Mouse (Mus musculus): ENCODE results near the gene Eps15. TPM values are rescaled to one million over a fixed set of nuclear protein-coding genes. Genes with fewer than 3 reads are reported as not detected.
A peak's percentile ranks its signal among the peaks of the same experiment; 100 is the strongest.
"Not testable (repeated sequence)": the region's sequence is repeated elsewhere in the genome, so short reads cannot be mapped to it uniquely, and the experiment has no call there.

The Eps15 gene
- total RNA-seq, 2 experiments from 2014 or later = 176 to 177 TPM

- DNase-seq (ENCODE audit: extremely low spot score in 1 of 2, low spot score in 2 of 2) = no peak
- intact Hi-C loops (cut with DNase I) = no loop called here
These were observed 105.5 kb downstream of the Eps15 start for GRCm38 (mm10) chr4:109385599-109385998.

DNA sequence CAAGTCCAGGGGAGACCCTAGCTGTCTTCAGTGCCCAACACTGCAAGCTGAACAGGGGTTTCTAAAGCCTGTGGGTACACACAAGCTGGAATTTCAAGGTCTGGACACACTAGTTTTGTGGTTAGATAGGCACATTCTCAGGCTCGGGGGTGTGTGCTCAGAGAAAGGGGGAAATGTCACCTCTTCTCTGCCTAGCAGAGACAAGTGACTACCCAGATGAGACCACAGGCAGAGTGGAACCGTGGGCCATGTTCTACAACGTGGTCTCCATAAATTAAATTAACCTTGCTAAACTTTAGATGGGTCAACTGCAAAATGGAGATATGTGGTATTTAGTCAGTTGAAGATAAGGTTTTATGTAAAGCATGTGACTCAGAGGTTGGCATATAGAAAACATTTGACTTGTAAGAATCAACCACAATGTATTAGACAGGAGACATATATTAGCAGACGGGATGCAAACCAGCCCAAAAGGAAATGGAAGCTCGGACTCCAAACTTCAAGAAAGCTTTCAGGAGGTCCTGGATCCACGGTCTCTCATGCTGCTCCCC is 113.2 kb downstream of the Eps15 start:
- DNase-seq (ENCODE audit: extremely low spot score in 1 of 2, low spot score in 2 of 2) = no peak
- intact Hi-C loops (cut with DNase I) = no loop called here

GRCm38 (mm10) chr4:109393902-109394301 is 113.8 kb downstream of the Eps15 start:
- intact Hi-C loops (cut with DNase I) = no loop called here

GRCm38 (mm10) chr4:109394314-109395074 is 114.4 kb downstream of the Eps15 start:
- intact Hi-C loops (cut with DNase I) = no loop called here
- DNase-seq (ENCODE audit: extremely low spot score in 1 of 2, low spot score in 2 of 2) = no peak

More at GRCm38 (mm10) chr4:109393902-109394301, 113.8 kb downstream of the Eps15 start:
- no peak for DNase-seq (ENCODE audit: extremely low spot score in 1 of 2, low spot score in 2 of 2)

DNA sequence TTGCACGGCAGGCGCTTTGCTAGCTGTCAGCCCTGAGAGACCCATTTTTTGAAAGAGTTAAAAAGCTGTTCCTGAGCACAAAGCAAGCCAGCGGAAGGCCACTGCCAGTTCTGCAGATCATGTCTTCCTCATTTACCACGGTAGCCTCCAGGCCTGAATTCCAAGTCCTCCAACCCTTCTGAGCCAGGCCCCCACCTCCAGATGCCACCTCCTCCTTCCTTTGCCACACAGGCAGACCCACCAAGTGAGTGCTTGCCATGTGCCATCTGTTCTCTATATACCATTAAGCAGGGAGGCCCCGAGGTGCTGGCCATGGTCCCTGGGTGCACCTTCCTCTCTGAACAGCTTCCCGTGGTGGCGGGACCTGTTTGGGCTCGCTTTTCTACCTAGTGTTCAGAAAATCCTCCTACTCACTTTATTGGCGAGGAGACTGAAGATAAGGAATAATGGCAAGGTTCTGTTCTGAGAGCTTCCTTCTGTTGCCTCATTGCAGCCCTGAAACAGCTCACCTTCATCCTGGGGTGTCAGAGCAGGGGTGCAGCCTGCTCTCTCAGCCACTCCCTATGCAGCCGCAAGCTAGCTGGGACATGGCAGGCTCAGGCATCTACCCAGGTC is 120.4 kb downstream of the Eps15 start:
- intact Hi-C loops (cut with DNase I) = no loop called here

GRCm38 (mm10) chr4:109401176-109401689 is 121.2 kb downstream of the Eps15 start:
- intact Hi-C loops (cut with DNase I) = no loop called here
- DNase-seq (ENCODE audit: extremely low spot score in 1 of 2, low spot score in 2 of 2) = no peak

More for the DNA sequence above, 120.4 kb downstream of the Eps15 start:
- DNase-seq (ENCODE audit: extremely low spot score in 1 of 2, low spot score in 2 of 2) = no peak

DNA sequence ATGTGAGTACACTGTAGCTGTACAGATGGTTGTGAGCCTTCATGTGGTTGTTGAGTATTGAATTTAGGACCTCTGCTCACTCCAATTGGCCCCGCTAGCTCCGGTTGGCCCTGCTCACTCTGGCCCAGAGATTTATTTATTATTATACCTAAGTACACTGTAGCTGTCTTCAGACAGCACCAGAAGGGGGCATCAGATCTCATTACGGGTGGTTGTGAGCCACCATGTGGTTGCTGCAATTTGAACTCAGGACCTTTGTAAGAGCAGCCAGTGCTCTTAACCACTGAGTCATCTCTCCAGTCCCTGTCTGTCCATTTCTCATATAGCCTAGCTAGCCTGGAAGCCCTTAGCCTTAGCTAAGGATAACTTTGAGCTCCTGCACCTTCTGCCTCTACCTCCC is 124.8 kb downstream of the Eps15 start:
- intact Hi-C loops (cut with DNase I); DNase-seq (ENCODE audit: extremely low spot score in 1 of 2, low spot score in 2 of 2): not testable (repeated sequence)

- DNase-seq (ENCODE audit: extremely low spot score in 1 of 2, low spot score in 2 of 2) = no peak
- intact Hi-C loops (cut with DNase I) = no loop called here
These were observed 125.3 kb downstream of the Eps15 start for GRCm38 (mm10) chr4:109405415-109405814.

- intact Hi-C loops (cut with DNase I) = no loop called here
- peak; percentile 36 to 76 for DNase-seq (ENCODE audit: extremely low spot score in 1 of 2, low spot score in 2 of 2)
These were observed 126.0 kb downstream of the Eps15 start for GRCm38 (mm10) chr4:109406054-109406485.

GRCm38 (mm10) chr4:109406486-109407175 is 126.6 kb downstream of the Eps15 start, which contains the start of gene Ttc39a:
Ttc39a (plus strand) TSS chr4:109406623.
- DNase-seq (ENCODE audit: extremely low spot score in 1 of 2, low spot score in 2 of 2) = peak in 1 of 2 experiments; percentile 49
- intact Hi-C loops (cut with DNase I) = no loop called here

GRCm38 (mm10) chr4:109407176-109407520 is 127.1 kb downstream of the Eps15 start:
- DNase-seq (ENCODE audit: extremely low spot score in 1 of 2, low spot score in 2 of 2) = no peak
- intact Hi-C loops (cut with DNase I) = no loop called here

DNA sequence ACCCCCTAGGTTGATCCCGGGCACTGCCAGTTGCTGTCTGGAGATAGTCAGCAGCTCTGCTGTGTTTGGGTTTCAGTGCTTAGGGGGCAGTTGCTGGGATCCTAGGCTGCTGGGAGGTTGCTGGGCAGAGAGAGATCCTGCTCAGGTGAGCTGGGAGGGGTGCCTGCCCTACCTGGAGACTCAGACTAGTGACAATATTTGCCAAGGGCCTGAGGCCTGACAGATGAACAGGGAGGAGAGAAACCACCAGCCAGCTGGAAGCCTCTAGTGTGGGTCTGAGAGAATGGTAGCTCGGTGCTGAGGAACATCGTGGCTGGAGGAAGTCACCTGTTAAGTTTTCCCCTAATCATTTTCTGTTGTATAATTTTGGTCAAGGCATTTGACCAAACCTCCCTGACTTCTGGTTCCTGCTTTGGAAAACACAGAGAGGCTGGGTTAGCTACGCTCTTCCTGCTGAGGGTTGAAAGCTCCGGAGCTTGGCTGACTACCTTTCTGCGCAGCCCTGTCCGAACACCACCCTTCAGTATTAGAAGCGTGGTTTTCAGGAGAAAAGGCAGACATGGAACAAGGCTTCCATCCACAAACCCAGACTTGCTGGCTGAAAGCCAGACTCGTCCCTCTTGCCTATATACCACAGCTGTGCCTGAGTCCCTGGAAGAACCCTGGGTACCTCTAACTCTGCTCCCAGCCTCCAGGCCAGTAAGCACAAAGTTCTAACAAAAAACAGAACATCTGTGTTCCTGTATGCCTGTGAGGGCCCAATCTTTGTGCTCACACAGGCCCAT is 127.8 kb downstream of the Eps15 start:
- intact Hi-C loops (cut with DNase I) = no loop called here
- DNase-seq (ENCODE audit: extremely low spot score in 1 of 2, low spot score in 2 of 2) = no peak

DNA sequence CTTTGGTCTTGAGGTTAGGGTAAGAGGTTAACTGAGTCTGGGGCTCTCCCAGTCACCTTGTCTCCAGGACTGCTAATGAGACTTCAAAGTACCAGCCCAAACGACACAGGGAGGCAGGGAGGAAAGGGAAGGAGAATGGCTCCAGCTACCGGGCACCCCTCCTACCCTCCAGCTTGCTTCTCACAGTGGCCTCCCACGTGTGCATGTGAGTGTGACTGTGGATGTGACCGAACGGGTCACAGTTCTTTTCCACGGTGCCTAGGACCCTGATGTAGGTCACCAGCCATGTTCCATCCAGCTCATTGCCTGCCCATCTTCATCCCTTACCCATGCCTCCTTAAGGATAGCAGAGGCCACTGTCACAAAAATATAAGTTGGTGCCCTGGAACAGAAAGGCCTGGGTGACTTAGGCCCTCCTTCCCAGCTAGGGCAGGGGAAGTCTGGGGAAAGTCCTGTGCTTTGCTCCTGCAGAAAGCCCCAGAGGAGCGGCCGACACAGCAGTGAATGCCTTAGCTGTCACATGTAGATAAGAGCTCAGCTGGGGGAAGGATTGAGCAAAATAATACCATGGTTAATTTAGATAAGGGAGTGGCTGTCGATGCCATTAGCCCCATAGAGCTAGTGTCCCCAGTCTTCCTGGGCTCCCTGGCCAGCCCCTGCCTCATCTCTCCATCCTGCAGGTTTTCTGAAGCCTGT is 130.8 kb downstream of the Eps15 start:
- intact Hi-C loops (cut with DNase I) = no loop called here
- no peak for DNase-seq (ENCODE audit: extremely low spot score in 1 of 2, low spot score in 2 of 2)

GRCm38 (mm10) chr4:109411377-109411967 is 131.4 kb downstream of the Eps15 start:
- intact Hi-C loops (cut with DNase I) = no loop called here
- no peak for DNase-seq (ENCODE audit: extremely low spot score in 1 of 2, low spot score in 2 of 2)

DNA sequence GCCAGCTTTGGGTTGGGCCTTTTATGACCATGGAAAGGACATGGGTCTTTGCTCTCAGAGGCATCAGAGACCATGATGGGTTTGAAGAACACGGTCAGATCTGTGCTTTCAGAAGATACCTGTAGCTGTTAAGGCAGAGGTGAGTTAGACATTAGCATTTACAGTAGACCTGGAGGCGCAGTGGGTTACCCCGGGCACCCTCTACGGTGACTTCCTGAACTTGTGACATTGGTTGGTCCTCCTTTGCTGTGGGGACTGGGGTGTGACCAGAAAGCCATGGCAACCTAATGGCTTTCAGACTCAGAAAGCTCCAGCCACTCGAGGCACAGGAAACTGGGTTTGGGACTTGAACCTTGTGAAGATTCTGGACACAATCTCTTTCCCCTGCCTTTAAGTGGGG is 132.2 kb downstream of the Eps15 start:
- DNase-seq (ENCODE audit: extremely low spot score in 1 of 2, low spot score in 2 of 2) = no peak
- intact Hi-C loops (cut with DNase I) = no loop called here

DNA sequence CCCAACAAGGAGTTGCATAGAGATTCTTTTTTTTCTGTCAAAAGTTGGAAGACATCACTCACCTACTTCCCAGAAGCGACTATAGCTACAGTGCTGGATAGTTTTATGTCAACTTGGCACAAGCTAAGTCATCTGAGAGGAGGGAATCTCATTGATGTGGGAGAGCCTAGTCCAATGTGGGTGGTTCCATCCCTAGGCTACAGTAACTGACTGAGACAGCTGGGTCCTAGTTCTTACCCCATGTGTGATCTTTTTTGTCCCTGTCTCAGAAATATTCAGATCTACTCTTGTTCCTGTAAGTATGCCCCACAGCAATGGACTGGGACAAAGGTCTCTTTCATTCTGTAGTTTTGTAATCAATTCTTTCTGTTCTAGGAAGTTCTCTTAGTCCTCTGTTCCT is 137.9 kb downstream of the Eps15 start:
- intact Hi-C loops (cut with DNase I) = no loop called here
- no peak for DNase-seq (ENCODE audit: extremely low spot score in 1 of 2, low spot score in 2 of 2)

DNA sequence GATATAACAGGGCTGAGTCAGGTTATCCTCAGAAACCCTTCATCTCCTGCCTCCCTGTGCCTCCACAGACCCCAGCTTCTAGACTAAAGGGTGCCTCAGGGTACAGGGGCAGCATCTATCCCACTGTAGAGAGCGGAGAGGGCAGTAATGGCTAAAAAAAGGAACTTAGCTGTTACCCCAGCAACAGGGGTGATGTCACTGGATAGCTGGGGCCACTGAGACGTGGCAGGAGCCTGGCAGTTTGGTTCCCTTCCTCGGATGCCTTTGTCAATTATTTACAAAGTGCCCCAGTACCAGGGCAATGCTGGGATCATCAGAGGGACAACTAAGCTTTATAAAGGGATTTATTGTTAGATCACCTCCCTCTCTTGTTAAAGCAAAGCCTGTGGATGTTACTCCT is 138.9 kb downstream of the Eps15 start:
- no peak for DNase-seq (ENCODE audit: extremely low spot score in 1 of 2, low spot score in 2 of 2)
- intact Hi-C loops (cut with DNase I) = no loop called here

DNA sequence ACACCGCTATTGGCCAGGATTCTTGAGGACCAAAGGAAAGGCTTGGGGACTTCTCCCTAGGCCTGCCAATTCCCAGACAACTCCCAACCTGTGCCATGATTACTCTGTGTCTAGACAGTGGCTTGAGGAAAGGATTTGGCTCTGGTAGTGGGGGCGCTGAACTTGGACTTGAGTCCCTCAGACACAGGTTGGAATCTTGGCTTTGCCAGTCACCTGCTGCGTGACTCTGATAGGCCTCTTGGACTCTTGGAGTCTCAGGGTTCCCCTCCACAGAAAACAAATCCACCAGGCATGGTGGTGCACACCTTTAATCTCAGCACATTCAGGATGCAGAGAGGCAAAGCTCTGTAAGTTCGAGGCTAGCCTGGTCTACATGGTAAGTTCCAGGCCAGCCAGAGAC is 139.5 kb downstream of the Eps15 start:
- DNase-seq (ENCODE audit: extremely low spot score in 1 of 2, low spot score in 2 of 2) = no peak
- intact Hi-C loops (cut with DNase I) = no loop called here
